Mouse (Mus musculus): ENCODE measurements around the gene Nfe2l2. TPM values are rescaled to one million over a fixed set of nuclear protein-coding genes. Genes with fewer than 3 reads are reported as not detected.
"Not testable (repeated sequence)": the region's sequence is repeated elsewhere in the genome, so short reads cannot be mapped to it uniquely, and the experiment has no call there.

The Nfe2l2 gene
- total RNA-seq, 2 experiments from 2014 or later = 11.3 to 13.1 TPM

GRCm38 (mm10) chr2:75695676-75696350 is 8.6 kb downstream of the Nfe2l2 start:
- no peak for DNase-seq (ENCODE audit: extremely low spot score in 1 of 2, low spot score in 2 of 2)
- Histone ChIP-seq H3K27ac (no peak overlapping the region), H3K4me3 (no peak overlapping the region)
- TF ChIP-seq CTCF (IDR thresholded peaks at IDR 0.05) = no peak
- intact Hi-C loops (cut with DNase I) = no loop called here

- DNase-seq (ENCODE audit: extremely low spot score in 1 of 2, low spot score in 2 of 2); intact Hi-C loops (cut with DNase I); H3K4me3 ChIP-seq; H3K27ac ChIP-seq: not testable (repeated sequence)
These were observed 9.5 kb downstream of the Nfe2l2 start for GRCm38 (mm10) chr2:75694926-75695325.

- no peak for DNase-seq (ENCODE audit: extremely low spot score in 1 of 2, low spot score in 2 of 2)
- no peak overlapping the region for H3K27ac ChIP-seq
- no peak for TF ChIP-seq CTCF (IDR thresholded peaks at IDR 0.05)
- H3K4me3 ChIP-seq = no peak overlapping the region
- intact Hi-C loops (cut with DNase I) = no loop called here
These were observed 12.1 kb downstream of the Nfe2l2 start for GRCm38 (mm10) chr2:75692369-75692768.

GRCm38 (mm10) chr2:75691316-75691715 is 13.1 kb downstream of the Nfe2l2 start:
- intact Hi-C loops (cut with DNase I) = no loop called here
- H3K4me3 ChIP-seq = no peak overlapping the region
- DNase-seq (ENCODE audit: extremely low spot score in 1 of 2, low spot score in 2 of 2) = no peak
- H3K27ac ChIP-seq = no peak overlapping the region
- TF ChIP-seq CTCF (IDR thresholded peaks at IDR 0.05) = no peak

GRCm38 (mm10) chr2:75690656-75691055 is 13.8 kb downstream of the Nfe2l2 start:
- no peak for TF ChIP-seq CTCF (IDR thresholded peaks at IDR 0.05)

GRCm38 (mm10) chr2:75689482-75690158 is 14.8 kb downstream of the Nfe2l2 start:
- Histone ChIP-seq H3K27ac (no peak overlapping the region), H3K4me3 (no peak overlapping the region)
- intact Hi-C loops (cut with DNase I) = no loop called here
- DNase-seq (ENCODE audit: extremely low spot score in 1 of 2, low spot score in 2 of 2) = no peak
- TF ChIP-seq CTCF (IDR thresholded peaks at IDR 0.05) = no peak

More at GRCm38 (mm10) chr2:75690656-75691055, 13.8 kb downstream of the Nfe2l2 start:
- no peak overlapping the region for H3K27ac ChIP-seq
- H3K4me3 ChIP-seq = no peak overlapping the region
- intact Hi-C loops (cut with DNase I) = no loop called here
- no peak for DNase-seq (ENCODE audit: extremely low spot score in 1 of 2, low spot score in 2 of 2)

GRCm38 (mm10) chr2:75688901-75689300 is 15.5 kb downstream of the Nfe2l2 start:
- DNase-seq (ENCODE audit: extremely low spot score in 1 of 2, low spot score in 2 of 2) = no peak
- Histone ChIP-seq H3K27ac (no peak overlapping the region), H3K4me3 (no peak overlapping the region)
- intact Hi-C loops (cut with DNase I) = no loop called here
- no peak for TF ChIP-seq CTCF (IDR thresholded peaks at IDR 0.05)

GRCm38 (mm10) chr2:75687040-75687749 is 17.2 kb downstream of the Nfe2l2 start:
- no peak overlapping the region for H3K4me3 ChIP-seq
- intact Hi-C loops (cut with DNase I) = no loop called here
- no peak for DNase-seq (ENCODE audit: extremely low spot score in 1 of 2, low spot score in 2 of 2)
- TF ChIP-seq CTCF (IDR thresholded peaks at IDR 0.05) = no peak
- no peak overlapping the region for H3K27ac ChIP-seq

- Histone ChIP-seq H3K4me3 (no peak overlapping the region), H3K27ac (no peak overlapping the region)
- TF ChIP-seq CTCF (IDR thresholded peaks at IDR 0.05) = no peak
- intact Hi-C loops (cut with DNase I) = no loop called here
- no peak for DNase-seq (ENCODE audit: extremely low spot score in 1 of 2, low spot score in 2 of 2)
These were observed 19.0 kb downstream of the Nfe2l2 start for GRCm38 (mm10) chr2:75685458-75685861.

- no peak for DNase-seq (ENCODE audit: extremely low spot score in 1 of 2, low spot score in 2 of 2)
- Histone ChIP-seq H3K4me3 (no peak overlapping the region), H3K27ac (no peak overlapping the region)
- TF ChIP-seq CTCF (IDR thresholded peaks at IDR 0.05) = no peak
- intact Hi-C loops (cut with DNase I) = loop anchor here (5.0 kb wide), 1 partner anchor 98 kb away; no protein-coding TSS in a partner anchor
These were observed 19.9 kb downstream of the Nfe2l2 start for GRCm38 (mm10) chr2:75684526-75684925.

- DNase-seq (ENCODE audit: extremely low spot score in 1 of 2, low spot score in 2 of 2) = no peak
- Histone ChIP-seq H3K27ac (no peak overlapping the region), H3K4me3 (no peak overlapping the region)
- no peak for TF ChIP-seq CTCF (IDR thresholded peaks at IDR 0.05)
- intact Hi-C loops (cut with DNase I) = loop anchor here (5.0 kb wide), 1 partner anchor 99 kb away; no protein-coding TSS in a partner anchor
These were observed 21.3 kb downstream of the Nfe2l2 start for GRCm38 (mm10) chr2:75682978-75683709.
